Mouse (Mus musculus): ENCODE results near the gene Tacc2. TPM values are rescaled to one million over a fixed set of nuclear protein-coding genes. Genes with fewer than 3 reads are reported as not detected.

Gene Tacc2
- polyA plus RNA-seq, 1 experiment from 2014 or later, result 53.5 TPM

GRCm38 (mm10) chr7:130624299-130624698 lies 47.1 kb downstream of the Tacc2 start:
- Histone ChIP-seq H3K4me3 (no peak overlapping the region), H3K27me3 (no peaks in the 10 kb centered on the region), H3K36me3 (no peaks in the 10 kb centered on the region), H3K27ac (replicated peaks) (no peak overlapping the region), H3K9me3 (no peaks in the 10 kb centered on the region), H3K4me1 (no peaks in the 10 kb centered on the region), H3K4me2 (replicated peaks) (no peak overlapping the region), H3K9ac (replicated peaks) (no peak overlapping the region)
- no peak for ATAC-seq (replicated peaks)
- 93% methylated on average over 9 of the region's 9 CpGs for WGBS

- no peak for ATAC-seq (replicated peaks)
Measured at GRCm38 (mm10) chr7:130625361-130625760, 48.1 kb downstream of the Tacc2 start.

GRCm38 (mm10) chr7:130628601-130629000 lies 51.4 kb downstream of the Tacc2 start:
- Histone ChIP-seq H3K27ac (replicated peaks) (no peak overlapping the region), H3K4me1 (no peaks in the 10 kb centered on the region), H3K9ac (replicated peaks) (no peak overlapping the region), H3K4me3 (no peak overlapping the region), H3K9me3 (no peaks in the 10 kb centered on the region), H3K36me3 (no peaks in the 10 kb centered on the region), H3K27me3 (no peaks in the 10 kb centered on the region), H3K4me2 (replicated peaks) (no peak overlapping the region)
- ATAC-seq (replicated peaks), result no peak
- WGBS, result 46% methylated on average over 1 of the region's 1 CpGs

More at GRCm38 (mm10) chr7:130625361-130625760, 48.1 kb downstream of the Tacc2 start:
- Histone ChIP-seq H3K27ac (replicated peaks) (no peak overlapping the region), H3K27me3 (no peaks in the 10 kb centered on the region), H3K9me3 (no peaks in the 10 kb centered on the region), H3K4me1 (no peaks in the 10 kb centered on the region), H3K4me3 (no peak overlapping the region), H3K36me3 (no peaks in the 10 kb centered on the region), H3K4me2 (replicated peaks) (no peak overlapping the region), H3K9ac (replicated peaks) (no peak overlapping the region)
- 88% methylated on average over 7 of the region's 7 CpGs for WGBS

- Histone ChIP-seq H3K36me3 (no peaks in the 10 kb centered on the region), H3K4me2 (replicated peaks) (no peak overlapping the region), H3K9me3 (no peaks in the 10 kb centered on the region), H3K4me3 (no peak overlapping the region), H3K4me1 (no peaks in the 10 kb centered on the region), H3K27me3 (no peaks in the 10 kb centered on the region), H3K27ac (replicated peaks) (no peak overlapping the region), H3K9ac (replicated peaks) (no peak overlapping the region)
- no peak for ATAC-seq (replicated peaks)
- WGBS, result 93% methylated on average over 7 of the region's 7 CpGs
Measured at GRCm38 (mm10) chr7:130629999-130630398, 52.8 kb downstream of the Tacc2 start.

- no peak for ATAC-seq (replicated peaks)
- Histone ChIP-seq H3K4me2 (replicated peaks) (no peak overlapping the region), H3K9ac (replicated peaks) (no peak overlapping the region), H3K27me3 (no peaks in the 10 kb centered on the region), H3K4me3 (no peak overlapping the region), H3K9me3 (no peaks in the 10 kb centered on the region), H3K27ac (replicated peaks) (no peak overlapping the region), H3K36me3 (no peaks in the 10 kb centered on the region), H3K4me1 (no peaks in the 10 kb centered on the region)
- WGBS, result 89% methylated on average over 3 of the region's 3 CpGs
Measured at GRCm38 (mm10) chr7:130630956-130631355, 53.7 kb downstream of the Tacc2 start.

GRCm38 (mm10) chr7:130631553-130632378 lies 54.5 kb downstream of the Tacc2 start:
- WGBS, result 57% methylated on average over 22 of the region's 22 CpGs
- Histone ChIP-seq H3K36me3 (no peaks in the 10 kb centered on the region), H3K4me2 (replicated peaks) (no peak overlapping the region), H3K27me3 (no peaks in the 10 kb centered on the region), H3K4me1 (no peaks in the 10 kb centered on the region), H3K9me3 (no peaks in the 10 kb centered on the region), H3K4me3 (no peak overlapping the region), H3K27ac (replicated peaks) (no peak overlapping the region), H3K9ac (replicated peaks) (no peak overlapping the region)
- no peak for ATAC-seq (replicated peaks)

GRCm38 (mm10) chr7:130632379-130632732 lies 55.1 kb downstream of the Tacc2 start:
- no peak overlapping the region for H3K27ac ChIP-seq (replicated peaks)
- H3K4me1 ChIP-seq, result no peaks in the 10 kb centered on the region
- no peak overlapping the region for H3K9ac ChIP-seq (replicated peaks)
- 84% methylated on average over 5 of the region's 5 CpGs for WGBS
- no peak overlapping the region for H3K4me2 ChIP-seq (replicated peaks)
- no peaks in the 10 kb centered on the region for H3K9me3 ChIP-seq
- H3K27me3 ChIP-seq, result no peaks in the 10 kb centered on the region
- H3K36me3 ChIP-seq, result no peaks in the 10 kb centered on the region
- no peak for ATAC-seq (replicated peaks)
- no peak overlapping the region for H3K4me3 ChIP-seq

- ATAC-seq (replicated peaks), result no peak
- no peaks in the 10 kb centered on the region for H3K27me3 ChIP-seq
Measured at GRCm38 (mm10) chr7:130634259-130634871, 57.1 kb downstream of the Tacc2 start.

GRCm38 (mm10) chr7:130635212-130635611 lies 58.0 kb downstream of the Tacc2 start:
- no peaks in the 10 kb centered on the region for H3K36me3 ChIP-seq
- H3K27ac ChIP-seq (replicated peaks), result no peak overlapping the region
- H3K27me3 ChIP-seq, result no peaks in the 10 kb centered on the region
- no peaks in the 10 kb centered on the region for H3K9me3 ChIP-seq
- H3K4me1 ChIP-seq, result no peaks in the 10 kb centered on the region
- ATAC-seq (replicated peaks), result no peak
- no peak overlapping the region for H3K9ac ChIP-seq (replicated peaks)
- H3K4me3 ChIP-seq, result no peak overlapping the region
- 58% methylated on average over 7 of the region's 7 CpGs for WGBS
- no peak overlapping the region for H3K4me2 ChIP-seq (replicated peaks)

More at GRCm38 (mm10) chr7:130634259-130634871, 57.1 kb downstream of the Tacc2 start:
- Histone ChIP-seq H3K4me1 (no peaks in the 10 kb centered on the region), H3K9ac (replicated peaks) (no peak overlapping the region), H3K36me3 (no peaks in the 10 kb centered on the region), H3K4me3 (no peak overlapping the region), H3K27ac (replicated peaks) (no peak overlapping the region), H3K9me3 (no peaks in the 10 kb centered on the region), H3K4me2 (replicated peaks) (no peak overlapping the region)
- 90% methylated on average over 4 of the region's 4 CpGs for WGBS

GRCm38 (mm10) chr7:130636274-130636673 lies 59.0 kb downstream of the Tacc2 start:
- WGBS, result 94% methylated on average over 3 of the region's 3 CpGs
- H3K27ac ChIP-seq (replicated peaks), result no peak overlapping the region

GRCm38 (mm10) chr7:130636902-130637301 lies 59.7 kb downstream of the Tacc2 start:
- no peak overlapping the region for H3K4me2 ChIP-seq (replicated peaks)
- H3K27me3 ChIP-seq, result no peaks in the 10 kb centered on the region
- no peaks in the 10 kb centered on the region for H3K9me3 ChIP-seq
- ATAC-seq (replicated peaks), result no peak
- H3K4me3 ChIP-seq, result no peak overlapping the region
- 90% methylated on average over 4 of the region's 4 CpGs for WGBS
- no peak overlapping the region for H3K9ac ChIP-seq (replicated peaks)
- H3K36me3 ChIP-seq, result no peaks in the 10 kb centered on the region
- no peak overlapping the region for H3K27ac ChIP-seq (replicated peaks)
- no peaks in the 10 kb centered on the region for H3K4me1 ChIP-seq

More at GRCm38 (mm10) chr7:130636274-130636673, 59.0 kb downstream of the Tacc2 start:
- H3K4me3 ChIP-seq, result no peak overlapping the region
- H3K27me3 ChIP-seq, result no peaks in the 10 kb centered on the region
- no peak for ATAC-seq (replicated peaks)
- no peaks in the 10 kb centered on the region for H3K9me3 ChIP-seq
- no peak overlapping the region for H3K9ac ChIP-seq (replicated peaks)
- no peaks in the 10 kb centered on the region for H3K4me1 ChIP-seq
- no peak overlapping the region for H3K4me2 ChIP-seq (replicated peaks)
- H3K36me3 ChIP-seq, result no peaks in the 10 kb centered on the region

GRCm38 (mm10) chr7:130637811-130638210 lies 60.6 kb downstream of the Tacc2 start:
- no peaks in the 10 kb centered on the region for H3K36me3 ChIP-seq
- no peaks in the 10 kb centered on the region for H3K4me1 ChIP-seq
- no peak overlapping the region for H3K4me3 ChIP-seq
- H3K9ac ChIP-seq (replicated peaks), result no peak overlapping the region
- no peak overlapping the region for H3K27ac ChIP-seq (replicated peaks)
- 46% methylated on average over 6 of the region's 6 CpGs for WGBS
- H3K4me2 ChIP-seq (replicated peaks), result no peak overlapping the region
- H3K9me3 ChIP-seq, result no peaks in the 10 kb centered on the region
- no peak for ATAC-seq (replicated peaks)
- H3K27me3 ChIP-seq, result no peaks in the 10 kb centered on the region

Measured in forebrain, embryonic 15.5 days (tissue).